Mouse (Mus musculus): ENCODE measurements around the gene Tmcc3.

DNA sequence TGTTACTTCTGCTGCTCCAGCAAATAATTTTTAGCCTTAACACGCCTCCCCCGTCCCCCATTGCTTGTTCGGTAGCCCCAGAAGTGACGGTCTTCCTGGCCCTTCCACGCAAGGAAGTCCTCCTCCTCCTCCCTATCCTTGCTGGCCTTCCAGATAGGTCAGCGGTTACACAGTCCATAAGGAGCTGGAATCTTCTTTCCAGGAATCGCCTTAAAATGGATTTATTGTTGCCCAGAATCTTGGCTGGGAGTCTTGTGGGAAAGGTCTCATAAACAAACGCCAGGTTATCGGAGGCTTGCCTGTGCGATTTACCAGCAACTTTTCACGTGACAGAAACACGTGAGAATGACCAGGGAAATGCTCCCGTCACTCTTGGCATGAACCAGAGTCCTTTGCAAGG is 167.9 kb downstream of the Tmcc3 start:
- TF ChIP-seq POLR2A (IDR thresholded peaks at IDR 0.05; ENCODE audit: low read depth, low read length) (no peak), TBP (conservative IDR thresholded peaks at IDR 0.05; ENCODE audit: low read depth, low read length) (no peak), SIN3A (IDR thresholded peaks at IDR 0.05; ENCODE audit: low read length) (no peak), CTCF (conservative IDR thresholded peaks at IDR 0.05 in 1 of 2, IDR thresholded peaks at IDR 0.05 in 1 of 2; ENCODE audit: low read depth in 2 of 2, low read length in 2 of 2) (no peak), ETS1 (conservative IDR thresholded peaks at IDR 0.05; ENCODE audit: low read depth, low read length) (no peak), NELFE (IDR thresholded peaks at IDR 0.05; ENCODE audit: low read depth, low read length) (no peak), POLR2AphosphoS2 (IDR thresholded peaks at IDR 0.05; ENCODE audit: low read depth, low read length) (no peak), CHD2 (IDR thresholded peaks at IDR 0.05; ENCODE audit: low read length) (no peak), ZNF384 (IDR thresholded peaks at IDR 0.05; ENCODE audit: low read depth, low read length) (no peak), USF1 (IDR thresholded peaks at IDR 0.05; ENCODE audit: low read depth, low read length) (no peak), MXI1 (IDR thresholded peaks at IDR 0.05; ENCODE audit: low read depth, low read length) (no peak), HCFC1 (IDR thresholded peaks at IDR 0.05; ENCODE audit: low read depth, low read length) (no peak), RAD21 (IDR thresholded peaks at IDR 0.05; ENCODE audit: low read depth, low read length) (no peak)
